Mouse (Mus musculus) v-Abl transformed pro-B cells (cell line): ENCODE data around the gene Ceacam16.

Experiments
- in situ Hi-C, 2 experiments: fragments of 400-800 bp; cut with MboI; formaldehyde crosslinking; loops; one replicate each; pipeline ENCODE4 v1.15.1; 2025; ENCODE audit not compliant: unreplicated experiment in 2 of 2

Gene Ceacam16

GRCm38 (mm10) chr7:19820347-19821048, 40.6 kb downstream of the Ceacam16 start:
- in situ Hi-C loops = no loop called here

- in situ Hi-C loops = no loop called here
Observed at GRCm38 (mm10) chr7:19818875-19819274, 42.2 kb downstream of the Ceacam16 start.

DNA sequence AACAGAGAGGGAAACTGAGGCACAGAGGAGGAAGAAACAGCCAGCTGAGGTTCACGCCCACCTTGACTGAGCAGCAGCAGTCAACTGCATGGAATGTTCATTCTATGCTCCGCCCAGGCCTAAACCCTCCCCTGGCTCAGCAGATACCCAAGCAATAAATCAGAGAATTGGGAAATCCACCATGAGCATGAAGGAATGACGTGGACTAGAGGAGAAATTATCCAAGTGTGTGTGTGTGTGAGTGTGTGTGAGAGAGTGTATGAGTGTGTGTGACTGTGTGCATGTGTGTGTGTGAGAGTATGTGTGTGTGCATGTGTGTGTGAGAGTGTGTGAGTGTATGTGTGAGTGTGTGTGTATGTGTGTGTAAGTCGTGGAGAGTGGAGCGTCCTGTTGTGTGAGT, 42.7 kb downstream of the Ceacam16 start:
- in situ Hi-C loops = no loop called here

DNA sequence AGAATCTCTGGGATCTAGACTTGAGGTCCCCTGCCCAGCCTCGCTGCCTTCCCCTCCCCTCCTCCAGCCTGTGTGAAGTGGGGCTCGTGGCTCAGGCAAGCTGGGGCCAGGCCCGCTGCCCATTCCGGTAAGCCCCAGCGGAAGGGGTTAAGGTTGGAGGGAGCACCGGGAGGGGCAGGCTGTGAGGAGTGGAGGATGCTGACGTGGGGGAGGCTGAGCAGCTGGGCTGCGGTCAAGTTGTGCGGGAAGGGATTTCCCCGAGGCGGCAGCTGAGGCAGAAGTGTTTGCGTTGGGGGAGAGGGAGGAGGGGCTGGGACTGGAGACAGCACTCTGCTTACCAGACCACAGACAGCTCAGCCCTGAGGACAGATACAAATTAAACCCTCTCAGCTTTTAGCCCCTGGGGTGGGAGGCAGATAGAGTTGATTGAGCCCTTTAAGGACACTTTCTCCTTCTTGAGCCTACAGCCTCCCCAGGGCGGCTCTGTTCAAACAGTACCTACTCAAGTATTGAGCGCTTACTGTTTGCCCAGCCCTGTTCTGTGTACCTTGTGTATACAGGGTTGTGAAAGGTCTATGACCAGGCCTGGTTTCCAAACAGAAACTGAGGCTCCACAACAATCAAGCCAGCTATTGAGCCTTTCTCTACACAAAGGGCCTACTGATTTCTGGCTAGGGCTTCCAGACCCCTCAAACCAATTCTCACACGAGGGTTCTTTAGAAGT, 43.6 kb downstream of the Ceacam16 start:
- in situ Hi-C loops = no loop called here

DNA sequence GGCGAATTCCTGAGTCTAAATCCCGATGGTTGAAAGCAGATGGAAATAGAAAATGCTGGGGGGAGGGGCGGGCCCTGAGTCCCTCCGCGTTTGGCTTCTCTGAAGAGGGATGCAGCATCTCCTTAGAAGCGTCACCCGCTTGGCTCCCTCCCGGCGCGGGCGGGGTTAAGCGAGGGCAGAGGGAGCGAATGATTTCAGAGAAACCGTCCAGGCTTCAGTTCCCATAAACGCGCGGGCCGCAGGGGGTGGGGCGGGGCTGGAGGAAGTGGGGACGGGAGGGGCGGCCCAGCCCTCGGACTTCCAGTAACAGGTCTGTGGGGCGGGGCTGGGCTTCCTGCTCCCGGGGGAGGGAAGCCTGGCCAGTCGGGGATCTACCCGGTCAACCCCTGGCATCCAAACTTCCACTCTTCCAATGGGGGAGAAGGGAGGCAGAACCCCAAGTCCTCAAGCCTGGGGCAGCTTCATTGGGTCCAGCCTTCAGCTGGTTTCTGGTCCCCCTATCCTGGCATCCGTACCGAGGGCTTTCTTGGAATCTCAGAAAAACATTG, 44.8 kb downstream of the Ceacam16 start:
- in situ Hi-C loops = no loop called here

DNA sequence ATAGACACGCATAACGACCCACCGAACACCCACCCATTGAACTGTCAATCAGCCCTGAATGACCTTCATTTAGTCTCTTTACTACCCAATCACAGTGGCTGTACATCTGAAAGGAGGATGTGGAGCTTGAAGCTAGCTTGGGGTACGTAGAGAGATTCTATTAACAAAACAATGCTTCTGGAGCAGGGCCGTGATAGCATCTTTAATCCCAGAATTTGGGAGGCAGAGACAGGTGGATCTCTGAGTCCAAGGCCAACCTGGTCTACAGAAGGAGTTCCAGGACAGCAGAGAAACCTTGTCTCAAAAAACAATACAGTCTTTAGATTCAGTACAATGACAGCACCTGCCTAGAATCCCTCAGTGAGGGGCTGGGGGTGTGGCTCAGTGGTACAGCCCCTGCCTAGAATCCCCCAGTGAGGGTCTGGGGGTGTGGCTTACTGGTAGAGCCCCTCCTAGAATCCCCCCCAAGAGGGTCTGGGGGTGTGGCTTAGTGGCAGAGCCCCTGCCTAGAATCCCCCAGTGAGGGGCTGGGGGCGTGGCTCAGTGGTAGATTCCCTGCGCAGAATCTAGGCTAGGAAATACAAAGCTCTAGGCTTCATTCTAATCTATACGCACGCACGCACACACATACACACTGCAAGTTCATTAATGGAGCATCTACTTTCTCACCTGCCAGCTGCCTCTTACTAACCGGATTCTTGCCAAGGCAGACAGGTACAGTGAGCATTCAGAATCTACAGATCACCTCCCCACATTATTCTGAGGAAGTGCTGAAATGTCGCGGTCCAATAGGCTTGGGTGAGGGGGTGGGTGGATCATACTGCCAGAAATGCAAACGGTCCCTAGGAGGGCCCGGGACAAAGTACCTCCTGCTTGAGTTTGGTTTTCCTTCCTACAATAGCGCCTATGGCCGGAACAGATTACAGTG, 45.5 kb downstream of the Ceacam16 start:
- in situ Hi-C loops = no loop called here

DNA sequence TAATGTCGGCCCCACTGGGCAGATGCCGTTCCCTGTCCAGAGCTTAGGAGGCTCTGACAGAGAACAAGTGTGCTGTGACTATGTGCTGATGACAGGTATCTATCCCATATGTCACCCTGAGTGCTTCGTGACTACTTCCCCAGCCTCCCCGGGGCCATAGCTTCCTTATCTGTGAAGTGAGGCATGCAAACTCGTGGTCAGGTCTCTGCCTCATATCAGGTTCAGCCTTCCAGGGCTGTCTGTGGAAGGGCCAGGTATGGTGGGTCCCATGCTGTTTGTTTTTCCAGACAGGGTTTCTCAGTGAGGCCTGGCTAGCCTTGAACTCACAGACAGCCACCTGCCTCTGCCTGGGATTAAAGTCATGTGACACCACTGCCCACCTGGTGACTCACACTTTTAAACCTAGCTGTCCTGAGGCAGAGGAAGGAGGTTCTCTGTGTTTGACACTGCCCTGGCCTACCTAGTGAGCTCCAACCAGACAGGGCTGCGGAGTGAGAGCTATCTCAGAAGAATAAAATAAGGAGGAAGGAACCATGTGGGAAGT, 47.4 kb downstream of the Ceacam16 start:
- in situ Hi-C loops = no loop called here

DNA sequence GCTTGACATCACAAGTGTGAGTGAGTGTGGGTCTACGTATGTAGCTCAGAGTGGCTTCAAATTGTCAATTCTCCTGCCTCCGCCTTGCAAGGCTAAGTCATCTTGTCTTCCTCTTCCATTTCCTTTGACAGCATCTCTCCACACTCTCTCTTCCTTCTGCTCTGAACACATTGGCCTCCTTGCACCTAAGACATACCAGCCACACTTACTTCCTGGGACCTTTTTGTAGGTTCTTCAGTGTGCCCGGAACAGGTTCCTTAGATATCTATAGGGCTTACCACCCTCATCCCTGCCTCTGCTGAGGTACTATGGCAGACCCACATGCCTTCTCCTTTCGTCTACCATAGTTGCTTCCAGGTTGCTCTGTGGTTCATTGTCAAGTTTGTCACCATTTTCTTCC, 47.9 kb downstream of the Ceacam16 start:
- in situ Hi-C loops = no loop called here

GRCm38 (mm10) chr7:19811114-19811513, 50.0 kb downstream of the Ceacam16 start:
- in situ Hi-C loops = no loop called here

DNA sequence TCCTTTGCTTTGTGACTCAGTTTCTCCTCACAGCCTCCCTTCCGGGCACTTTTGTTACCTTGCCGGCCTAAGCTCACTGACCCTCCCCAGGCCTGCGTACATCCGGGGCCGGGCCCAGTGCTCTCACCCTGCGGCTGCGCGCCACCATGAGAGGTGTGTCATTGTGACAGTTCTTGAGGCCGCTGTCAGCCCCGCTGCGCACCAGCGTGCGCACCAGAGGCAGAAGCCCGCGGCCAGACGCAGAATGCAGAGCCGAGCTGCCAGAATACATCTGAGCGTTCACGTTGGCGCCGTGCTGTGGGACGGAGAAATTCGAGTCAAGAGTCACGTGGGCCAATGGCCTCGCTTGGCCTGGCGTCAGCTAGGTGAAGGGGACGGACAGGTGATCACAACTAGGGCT, 51.7 kb downstream of the Ceacam16 start:
- in situ Hi-C loops = no loop called here

DNA sequence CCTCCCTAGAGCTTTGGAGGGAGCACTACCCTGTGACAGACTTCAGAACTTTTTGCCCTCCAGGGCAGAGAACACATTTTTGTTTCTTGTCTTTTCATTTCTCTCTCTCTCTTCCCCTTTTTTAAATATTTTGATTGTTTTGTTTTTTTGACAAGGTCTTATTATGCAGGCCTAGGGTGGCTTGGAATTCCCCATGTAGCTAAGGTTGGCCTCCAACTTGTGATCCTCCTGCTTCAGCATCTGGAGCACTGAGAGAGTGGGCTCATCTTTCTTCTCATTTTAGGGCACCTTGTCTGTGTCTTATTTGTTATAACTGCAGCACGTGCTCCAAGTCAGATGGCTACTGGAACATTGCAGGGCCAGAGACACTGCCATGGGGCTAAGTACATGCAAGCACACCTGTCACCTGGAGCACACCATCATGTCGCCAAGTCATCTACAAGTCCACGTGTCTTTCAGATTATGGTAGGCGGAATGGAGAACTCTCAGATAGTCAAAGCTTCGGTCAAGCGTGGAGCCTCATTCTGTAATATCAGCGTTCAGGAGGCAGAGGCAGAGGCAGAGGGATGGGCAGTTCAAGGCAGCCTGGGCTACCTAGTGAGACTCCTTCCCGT, 54.6 kb downstream of the Ceacam16 start:
- in situ Hi-C loops = no loop called here

GRCm38 (mm10) chr7:19802995-19803394, 58.1 kb downstream of the Ceacam16 start:
- in situ Hi-C loops = loop anchor here (5.0 kb wide), 2 partner anchors 39 to 69 kb away; no protein-coding TSS in a partner anchor
